Comparison of ENCODE assay signal across 7 mouse cellular contexts in the genomic region with DNA sequence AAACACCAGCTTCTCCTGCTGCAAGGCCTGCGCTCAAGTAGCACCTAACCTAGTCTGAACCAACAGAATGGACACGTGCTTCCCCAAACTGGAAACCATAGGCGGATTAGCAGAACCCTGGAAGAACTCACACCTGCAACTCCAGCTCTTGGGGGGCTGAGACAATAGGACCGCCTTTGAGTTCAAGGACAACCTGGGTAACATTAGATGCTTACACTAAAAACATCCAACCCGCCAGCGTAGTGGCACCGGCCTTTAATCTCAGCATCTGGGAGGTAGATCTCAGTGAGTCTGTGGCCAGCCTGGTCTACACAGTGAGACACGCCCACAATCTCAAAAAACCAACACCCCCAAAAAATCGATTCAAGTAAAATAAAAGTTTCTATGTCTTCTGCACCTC. TPM values are rescaled to one million over a fixed set of nuclear protein-coding genes. Genes with fewer than 3 reads are reported as not detected.
DNase-seq lines count a peak whose midpoint lies in the region; ATAC-seq and TF ChIP-seq lines count a peak whose summit lies in the region.

No protein-coding gene starts in this region.

- H3K9ac ChIP-seq in lung, embryonic 16.5 days (ENCODE audit: low read length) = peak overlapping the region; percentile 84
- H3K9ac ChIP-seq in embryonic facial prominence, embryonic 13.5 days = peak overlapping the region; percentile 94

- no peaks in the 10 kb centered on the region for H3K9me3 ChIP-seq in lung, embryonic 16.5 days (ENCODE audit: control insufficient read depth, low read length)
- H3K9me3 ChIP-seq in embryonic facial prominence, embryonic 13.5 days = no peaks in the 10 kb centered on the region
- H3K9me3 ChIP-seq in limb, embryonic 10.5 days (replicated peaks) = no peaks in the 10 kb centered on the region

- no peak for DNase-seq in lung, postnatal 25 days (ENCODE audit: low spot score)
- no peak for DNase-seq in limb, embryonic 10.5 days (ENCODE audit: low spot score)
- DNase-seq in c-Kit-positive CD71-positive TER-119-positive erythroid progenitor cells, embryonic 14.5 days (ENCODE audit: low spot score) = no peak
- no peak for DNase-seq in thymus, postnatal 4 days

- no peak for TF ChIP-seq POLR2A in small intestine, adult 2 months (IDR thresholded peaks at IDR 0.05; ENCODE audit: low read depth, low read length)

- H3K4me2 ChIP-seq in lung, embryonic 16.5 days (ENCODE audit: low read depth, low read length) = peak overlapping the region; percentile 88
- peak overlapping the region; percentile 84 for H3K4me2 ChIP-seq in embryonic facial prominence, embryonic 13.5 days

- H3K36me3 ChIP-seq in lung, embryonic 16.5 days (ENCODE audit: control insufficient read depth, insufficient read depth, low read length) = no peaks in the 10 kb centered on the region
- peaks cover 22% of the 10 kb centered on the region for H3K36me3 ChIP-seq in embryonic facial prominence, embryonic 13.5 days
- H3K36me3 ChIP-seq in limb, embryonic 10.5 days = peaks cover 20% of the 10 kb centered on the region
- H3K36me3 ChIP-seq in small intestine, adult 2 months (ENCODE audit: control insufficient read depth, insufficient read depth, low read length) = peaks cover 2% of the 10 kb centered on the region; the same call in 1 of the 2 replicates

- no peaks in the 10 kb centered on the region for H3K27me3 ChIP-seq in lung, embryonic 16.5 days (ENCODE audit: control insufficient read depth, insufficient read depth, low read depth, low read length)
- no peaks in the 10 kb centered on the region for H3K27me3 ChIP-seq in embryonic facial prominence, embryonic 13.5 days
- H3K27me3 ChIP-seq in limb, embryonic 10.5 days (ENCODE audit: low read depth, poor library complexity, severe bottlenecking) = no peaks in the 10 kb centered on the region
- no peaks in the 10 kb centered on the region for H3K27me3 ChIP-seq in small intestine, adult 2 months (ENCODE audit: control insufficient read depth, insufficient read depth, low read length)

- no peak for TF ChIP-seq CTCF in small intestine, adult 2 months (IDR thresholded peaks at IDR 0.05; ENCODE audit: extremely low read depth, insufficient read length, insufficient replicate concordance, low read depth, low read length)

- H3K27ac ChIP-seq in lung, embryonic 16.5 days (ENCODE audit: low read length) = no peak overlapping the region; the same call in 1 of the 2 replicates
- peak overlapping the region; percentile 87; the same call in 1 of the 2 replicates for H3K27ac ChIP-seq in embryonic facial prominence, embryonic 13.5 days
- H3K27ac ChIP-seq in limb, embryonic 10.5 days = no peak overlapping the region
- no peak overlapping the region for H3K27ac ChIP-seq in small intestine, adult 2 months (ENCODE audit: insufficient read depth, low read depth, low read length)

- H3K4me3 ChIP-seq in lung, embryonic 16.5 days (ENCODE audit: low read length) = peak overlapping the region; percentile 91
- H3K4me3 ChIP-seq in embryonic facial prominence, embryonic 13.5 days = peak overlapping the region; percentile 95
- peak overlapping the region; percentile 93 for H3K4me3 ChIP-seq in limb, embryonic 10.5 days
- H3K4me3 ChIP-seq in small intestine, adult 2 months (ENCODE audit: low read depth, low read length) = peak overlapping the region; percentile 72

- H3K4me1 ChIP-seq in lung, embryonic 16.5 days (replicated peaks; ENCODE audit: control insufficient read depth, insufficient read depth, low read length) = peaks cover 12% of the 10 kb centered on the region
- peaks cover 22% of the 10 kb centered on the region for H3K4me1 ChIP-seq in embryonic facial prominence, embryonic 13.5 days
- H3K4me1 ChIP-seq in limb, embryonic 10.5 days = peaks cover 23% of the 10 kb centered on the region
- peaks cover 13% of the 10 kb centered on the region; the same call in 1 of the 2 replicates for H3K4me1 ChIP-seq in small intestine, adult 2 months (ENCODE audit: control insufficient read depth, insufficient read depth, insufficient read length, low read length)

- 35% methylated on average over 9 of the region's 9 CpGs for WGBS in lung, embryonic 16.5 days
- WGBS in embryonic facial prominence, embryonic 13.5 days = 35% methylated on average over 9 of the region's 9 CpGs
- 47% methylated on average over 9 of the region's 9 CpGs for WGBS in limb, embryonic 10.5 days
- 27% methylated on average over 9 of the region's 9 CpGs for WGBS in small intestine, adult 2 months

- no peak for ATAC-seq in lung, embryonic 16.5 days (ENCODE audit: low read depth)
- ATAC-seq in embryonic facial prominence, embryonic 13.5 days (ENCODE audit: insufficient number of reproducible peaks, insufficient read depth, low FRiP score, low TSS enrichment, low read depth) = no peak

RNA-seq across cellular contexts. Expression of a gene that starts 0.7 kb away (rescaled TPM):
- polyA plus RNA-seq in lung, embryonic 16.5 days (2015; fragmentation: Nextera tagmentation; extraction: Ambion mirVana) = 55.3 and 55.4 TPM in 2 replicates
- polyA plus RNA-seq in embryonic facial prominence, embryonic 13.5 days (2015; fragmentation: Nextera tagmentation; extraction: Ambion mirVana) = 67.6 and 68.4 TPM in 2 replicates
- polyA plus RNA-seq in limb, embryonic 10.5 days (2016; fragmentation: Nextera tagmentation; extraction: Ambion mirVana) = 43.6 and 55.6 TPM in 2 replicates
- polyA plus RNA-seq in small intestine, adult 2 months (2012; rRNA removed) = 17.9 and 34.8 TPM in 2 replicates

RNA-seq across cellular contexts. Expression of a gene that starts 24.8 kb away (rescaled TPM):
- 144 and 152 TPM in 2 replicates for polyA plus RNA-seq in lung, embryonic 16.5 days (2015; fragmentation: Nextera tagmentation; extraction: Ambion mirVana)
- polyA plus RNA-seq in embryonic facial prominence, embryonic 13.5 days (2015; fragmentation: Nextera tagmentation; extraction: Ambion mirVana) = 179 and 185 TPM in 2 replicates
- 156 and 167 TPM in 2 replicates for polyA plus RNA-seq in limb, embryonic 10.5 days (2016; fragmentation: Nextera tagmentation; extraction: Ambion mirVana)
- polyA plus RNA-seq in small intestine, adult 2 months (2012; rRNA removed) = 23.7 and 42.6 TPM in 2 replicates

RNA-seq across cellular contexts. Expression of a gene that starts 34.3 kb away (rescaled TPM):
- 0.21 TPM in 1 of 2 replicates, not detected in the other for polyA plus RNA-seq in lung, embryonic 16.5 days (2015; fragmentation: Nextera tagmentation; extraction: Ambion mirVana)
- polyA plus RNA-seq in embryonic facial prominence, embryonic 13.5 days (2015; fragmentation: Nextera tagmentation; extraction: Ambion mirVana) = not detected in 2 replicates
- not detected in 2 replicates for polyA plus RNA-seq in limb, embryonic 10.5 days (2016; fragmentation: Nextera tagmentation; extraction: Ambion mirVana)
- 0.15 TPM in 1 of 2 replicates, not detected in the other for polyA plus RNA-seq in small intestine, adult 2 months (2012; rRNA removed)

RNA-seq across cellular contexts. Expression of a gene that starts 43.7 kb away (rescaled TPM):
- polyA plus RNA-seq in lung, embryonic 16.5 days (2015; fragmentation: Nextera tagmentation; extraction: Ambion mirVana) = 45.1 and 46.8 TPM in 2 replicates
- polyA plus RNA-seq in embryonic facial prominence, embryonic 13.5 days (2015; fragmentation: Nextera tagmentation; extraction: Ambion mirVana) = 5.4 and 10.0 TPM in 2 replicates
- 1.6 and 2.2 TPM in 2 replicates for polyA plus RNA-seq in limb, embryonic 10.5 days (2016; fragmentation: Nextera tagmentation; extraction: Ambion mirVana)
- 173 and 472 TPM in 2 replicates for polyA plus RNA-seq in small intestine, adult 2 months (2012; rRNA removed)

RNA-seq across cellular contexts. Expression of a gene that starts 50.0 kb away (rescaled TPM):
- 58.8 and 62.4 TPM in 2 replicates for polyA plus RNA-seq in lung, embryonic 16.5 days (2015; fragmentation: Nextera tagmentation; extraction: Ambion mirVana)
- polyA plus RNA-seq in embryonic facial prominence, embryonic 13.5 days (2015; fragmentation: Nextera tagmentation; extraction: Ambion mirVana) = 59.2 and 65.8 TPM in 2 replicates
- polyA plus RNA-seq in limb, embryonic 10.5 days (2016; fragmentation: Nextera tagmentation; extraction: Ambion mirVana) = 56.9 and 70.7 TPM in 2 replicates
- 41.3 and 68.4 TPM in 2 replicates for polyA plus RNA-seq in small intestine, adult 2 months (2012; rRNA removed)
